Mouse (Mus musculus): ENCODE data around the gene Ankrd55.

Gene Ankrd55

GRCm38 (mm10) chr13:112381476-112381875 lies 93.2 kb downstream of the Ankrd55 start:
- no peak for DNase-seq (ENCODE audit: low spot score)

- no peak for DNase-seq (ENCODE audit: low spot score)
These were observed 94.2 kb downstream of the Ankrd55 start for GRCm38 (mm10) chr13:112382457-112382856.

- DNase-seq (ENCODE audit: low spot score): no peak
These were observed 94.7 kb downstream of the Ankrd55 start for GRCm38 (mm10) chr13:112382956-112383355.

GRCm38 (mm10) chr13:112383941-112384659 lies 95.8 kb downstream of the Ankrd55 start:
- no peak for DNase-seq (ENCODE audit: low spot score)

GRCm38 (mm10) chr13:112385040-112385439 lies 96.8 kb downstream of the Ankrd55 start:
- no peak for DNase-seq (ENCODE audit: low spot score)

- no peak for DNase-seq (ENCODE audit: low spot score)
These were observed 98.3 kb downstream of the Ankrd55 start for GRCm38 (mm10) chr13:112386494-112387075.

GRCm38 (mm10) chr13:112387279-112387678 lies 99.0 kb downstream of the Ankrd55 start:
- no peak for DNase-seq (ENCODE audit: low spot score)

GRCm38 (mm10) chr13:112388176-112388575 lies 99.9 kb downstream of the Ankrd55 start:
- no peak for DNase-seq (ENCODE audit: low spot score)

GRCm38 (mm10) chr13:112390206-112390605 lies 102.0 kb downstream of the Ankrd55 start:
- no peak for DNase-seq (ENCODE audit: low spot score)

GRCm38 (mm10) chr13:112391354-112391753 lies 103.1 kb downstream of the Ankrd55 start:
- DNase-seq (ENCODE audit: low spot score): no peak

GRCm38 (mm10) chr13:112393356-112393755 lies 105.1 kb downstream of the Ankrd55 start:
- DNase-seq (ENCODE audit: low spot score): no peak

GRCm38 (mm10) chr13:112394271-112394670 lies 106.0 kb downstream of the Ankrd55 start:
- DNase-seq (ENCODE audit: low spot score): no peak

GRCm38 (mm10) chr13:112404723-112405122 lies 116.5 kb downstream of the Ankrd55 start:
- no peak for DNase-seq (ENCODE audit: low spot score)

GRCm38 (mm10) chr13:112405184-112405583 lies 116.9 kb downstream of the Ankrd55 start:
- DNase-seq (ENCODE audit: low spot score): no peak

GRCm38 (mm10) chr13:112406618-112407017 lies 118.4 kb downstream of the Ankrd55 start:
- no peak for DNase-seq (ENCODE audit: low spot score)

GRCm38 (mm10) chr13:112407181-112407700 lies 119.0 kb downstream of the Ankrd55 start:
- DNase-seq (ENCODE audit: low spot score): no peak

GRCm38 (mm10) chr13:112407776-112408490 lies 119.7 kb downstream of the Ankrd55 start:
- no peak for DNase-seq (ENCODE audit: low spot score)

GRCm38 (mm10) chr13:112408701-112409100 lies 120.5 kb downstream of the Ankrd55 start:
- no peak for DNase-seq (ENCODE audit: low spot score)

- no peak for DNase-seq (ENCODE audit: low spot score)
These were observed 121.1 kb downstream of the Ankrd55 start for GRCm38 (mm10) chr13:112409331-112409730.

- DNase-seq (ENCODE audit: low spot score): no peak
These were observed 121.6 kb downstream of the Ankrd55 start for GRCm38 (mm10) chr13:112409851-112410250.

GRCm38 (mm10) chr13:112410461-112410860 lies 122.2 kb downstream of the Ankrd55 start:
- DNase-seq (ENCODE audit: low spot score): no peak

GRCm38 (mm10) chr13:112411216-112411822 lies 123.1 kb downstream of the Ankrd55 start:
- no peak for DNase-seq (ENCODE audit: low spot score)
